Mouse (Mus musculus): ENCODE data around the gene Pomgnt2. TPM values are rescaled to one million over a fixed set of nuclear protein-coding genes. Genes with fewer than 3 reads are reported as not detected.

The Pomgnt2 gene
- polyA plus RNA-seq, 1 experiment from 2014 or later, result 20.5 TPM

DNA sequence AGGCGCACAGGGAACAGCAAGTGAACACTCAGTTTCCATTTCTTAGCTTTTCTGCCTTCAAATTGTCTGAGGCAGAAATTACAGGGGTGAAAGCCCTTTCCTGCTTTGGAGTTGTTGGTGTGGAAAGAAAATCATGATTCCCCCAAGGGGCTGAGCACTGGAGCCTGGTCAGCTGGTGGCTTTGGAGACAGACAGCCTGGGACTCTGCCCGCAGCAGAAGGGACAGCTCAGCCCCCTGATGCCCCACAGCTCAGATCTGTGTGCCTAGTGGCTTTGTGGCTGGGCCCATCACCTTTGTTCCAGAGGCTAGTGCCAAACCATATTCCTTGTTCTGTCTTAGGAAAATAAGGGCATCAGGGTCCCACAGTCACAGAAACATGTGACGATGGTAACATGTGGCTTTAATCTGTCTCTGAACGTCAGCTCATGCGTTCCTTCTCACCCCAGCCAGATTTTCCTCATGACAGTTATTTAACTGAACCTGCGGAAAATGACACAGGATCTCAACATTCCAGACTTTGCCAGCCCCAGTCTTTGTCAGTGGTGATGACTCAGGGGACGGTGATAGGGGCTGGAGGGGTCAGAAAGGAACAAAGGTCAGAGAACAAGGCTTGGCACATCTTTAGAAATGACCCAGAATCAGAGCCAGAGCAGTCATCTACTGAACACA is 36.8 kb downstream of the Pomgnt2 start:
- Histone ChIP-seq H3K4me2 (no peak overlapping the region), H3K27me3 (no peaks in the 10 kb centered on the region), H3K9me3 (no peaks in the 10 kb centered on the region), H3K4me1 (peaks cover 15% of the 10 kb centered on the region), H3K9ac (no peak overlapping the region), H3K27ac (peak overlapping the region; percentile 67), H3K4me3 (no peak overlapping the region), H3K36me3 (0 out of 2 replicates have a peak, but pooled peaks cover 3% of the 10 kb centered on the region)
- no peak for ATAC-seq (ENCODE audit: insufficient number of reproducible peaks, low FRiP score, low TSS enrichment, low read depth)
- WGBS, result 29% methylated on average over 7 of the region's 7 CpGs

DNA sequence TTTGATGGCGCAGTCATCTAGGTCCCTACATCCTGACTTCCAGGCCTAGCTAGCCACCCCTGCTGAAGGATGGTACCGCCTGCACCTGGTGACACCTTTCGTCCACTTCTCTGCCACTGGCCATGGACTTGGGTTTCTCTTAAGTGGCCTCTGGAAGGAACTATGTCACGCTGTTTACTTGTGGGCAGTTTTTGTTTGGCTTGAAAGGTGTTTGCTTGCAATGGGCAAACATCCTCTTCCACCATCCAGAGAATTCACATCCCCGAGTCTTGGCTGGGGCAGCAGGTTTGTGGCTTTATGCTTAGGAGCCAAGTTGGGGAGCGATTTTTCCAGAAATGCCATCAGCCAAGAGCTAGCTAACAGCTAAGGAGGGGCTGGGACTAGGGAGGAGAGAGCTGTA is 44.3 kb downstream of the Pomgnt2 start:
- Histone ChIP-seq H3K27ac (peak overlapping the region; percentile 87), H3K9me3 (no peaks in the 10 kb centered on the region)
- 73% methylated on average over 6 of the region's 6 CpGs for WGBS

DNA sequence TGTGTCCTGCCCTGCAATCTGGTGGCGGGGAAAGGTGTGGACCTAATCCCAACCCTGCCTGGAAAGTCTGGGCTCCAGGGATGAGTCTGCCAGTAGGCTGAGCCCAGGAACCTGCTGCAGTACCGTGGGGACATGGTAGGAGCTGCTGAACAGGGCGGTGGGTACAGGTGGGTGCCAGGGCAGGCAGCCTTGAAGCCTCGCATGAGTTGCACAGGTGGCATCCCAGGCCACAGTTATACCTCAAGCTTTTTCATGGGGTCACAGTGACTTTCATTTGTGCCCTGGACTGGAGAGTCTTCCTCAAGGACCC is 45.8 kb downstream of the Pomgnt2 start:
- H3K27ac ChIP-seq, result peak overlapping the region; percentile 87
- no peaks in the 10 kb centered on the region for H3K27me3 ChIP-seq
- H3K9ac ChIP-seq, result peak overlapping the region; percentile 34
- H3K4me1 ChIP-seq, result peaks cover 42% of the 10 kb centered on the region
- H3K36me3 ChIP-seq, result no peaks in the 10 kb centered on the region
- 32% methylated on average over 4 of the region's 4 CpGs for WGBS
- peak overlapping the region; percentile 41 for H3K4me3 ChIP-seq
- H3K9me3 ChIP-seq, result no peaks in the 10 kb centered on the region
- peak; percentile 37; the same call in 1 of the 2 replicates for ATAC-seq (ENCODE audit: insufficient number of reproducible peaks, low FRiP score, low TSS enrichment, low read depth)
- H3K4me2 ChIP-seq, result peak overlapping the region; percentile 53

More for the DNA sequence above, 44.3 kb downstream of the Pomgnt2 start:
- Histone ChIP-seq H3K4me2 (no peak overlapping the region), H3K4me1 (peaks cover 44% of the 10 kb centered on the region), H3K27me3 (no peaks in the 10 kb centered on the region), H3K9ac (no peak overlapping the region), H3K36me3 (no peaks in the 10 kb centered on the region), H3K4me3 (no peak overlapping the region)
- no peak for ATAC-seq (ENCODE audit: insufficient number of reproducible peaks, low FRiP score, low TSS enrichment, low read depth)

DNA sequence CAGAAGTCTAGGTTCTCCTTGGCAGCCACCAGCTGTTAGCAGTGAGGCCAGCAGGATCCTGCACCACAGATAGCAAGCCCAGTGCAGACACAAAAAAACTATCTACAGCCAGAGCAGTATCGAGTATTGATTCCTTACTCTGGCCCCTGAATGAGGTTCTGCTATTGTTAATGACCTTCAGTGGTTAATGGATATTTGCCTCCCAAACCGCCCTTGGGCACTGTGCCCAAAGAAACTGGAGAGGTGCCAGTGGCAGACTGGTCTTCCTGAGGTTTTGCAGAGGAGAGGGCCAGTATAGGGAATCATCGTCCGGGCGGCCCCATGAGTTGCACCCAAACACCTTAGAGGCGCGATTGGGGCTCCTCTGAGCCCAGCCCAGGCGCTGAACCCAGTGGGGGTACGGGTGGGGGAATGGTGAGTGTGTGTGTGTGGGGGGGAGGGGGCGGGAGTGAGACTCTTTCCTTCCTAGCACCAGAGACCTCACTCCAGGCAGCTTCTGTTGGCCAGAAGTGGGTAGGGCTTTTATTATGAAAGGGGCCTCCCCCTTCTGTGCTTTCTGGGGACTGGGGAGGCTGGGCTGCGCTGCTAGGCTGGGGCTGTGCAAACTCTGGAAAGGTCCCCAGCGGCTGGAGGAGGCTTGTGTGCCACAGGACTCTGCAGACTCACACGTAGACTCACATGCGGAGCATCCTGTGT is 46.3 kb downstream of the Pomgnt2 start, which contains the start of gene Fam198a:
Fam198a (plus strand) TSS at position 571 of the 696 bp plus-strand sequence.
- Histone ChIP-seq H3K27ac (peak within 1 kb of the TSS; percentile 87), H3K4me3 (peak within 1 kb of the TSS; percentile 41), H3K4me2 (peak within 1 kb of the TSS; percentile 53), H3K9me3 (no peaks in the 10 kb centered on the region), H3K4me1 (peaks cover 42% of the 10 kb centered on the region), H3K36me3 (no peaks in the 10 kb centered on the region), H3K27me3 (no peaks in the 10 kb centered on the region), H3K9ac (peak within 1 kb of the TSS; percentile 34)
- peak; percentile 91 for ATAC-seq (ENCODE audit: insufficient number of reproducible peaks, low FRiP score, low TSS enrichment, low read depth)
- WGBS, result 4% methylated on average over 14 of the region's 14 CpGs

DNA sequence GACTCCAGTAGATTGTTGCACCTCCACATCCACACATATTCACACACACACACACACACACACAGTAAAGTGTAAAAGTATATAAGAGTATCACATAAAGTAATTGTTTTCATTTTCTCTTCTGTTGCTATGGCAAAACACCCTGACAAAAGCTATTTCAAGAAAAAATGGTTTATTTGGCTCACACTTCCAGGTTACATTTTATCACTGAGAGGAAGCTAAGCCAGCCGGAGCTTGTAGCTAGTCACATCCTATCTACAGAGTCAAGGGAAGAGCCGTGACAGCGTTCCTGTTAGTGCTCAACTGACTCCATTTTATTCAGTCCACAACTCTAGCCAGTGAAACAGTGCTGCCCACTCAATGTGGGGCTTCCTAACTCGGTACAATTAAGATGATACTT is 48.5 kb downstream of the Pomgnt2 start:
- H3K9me3 ChIP-seq, result no peaks in the 10 kb centered on the region
- no peak overlapping the region for H3K4me2 ChIP-seq
- WGBS, result 67% methylated on average over 4 of the region's 4 CpGs
- H3K4me1 ChIP-seq, result peaks cover 35% of the 10 kb centered on the region
- no peaks in the 10 kb centered on the region for H3K36me3 ChIP-seq
- H3K9ac ChIP-seq, result no peak overlapping the region
- ATAC-seq (ENCODE audit: insufficient number of reproducible peaks, low FRiP score, low TSS enrichment, low read depth), result no peak
- no peak overlapping the region for H3K27ac ChIP-seq
- H3K27me3 ChIP-seq, result no peaks in the 10 kb centered on the region
- H3K4me3 ChIP-seq, result no peak overlapping the region

DNA sequence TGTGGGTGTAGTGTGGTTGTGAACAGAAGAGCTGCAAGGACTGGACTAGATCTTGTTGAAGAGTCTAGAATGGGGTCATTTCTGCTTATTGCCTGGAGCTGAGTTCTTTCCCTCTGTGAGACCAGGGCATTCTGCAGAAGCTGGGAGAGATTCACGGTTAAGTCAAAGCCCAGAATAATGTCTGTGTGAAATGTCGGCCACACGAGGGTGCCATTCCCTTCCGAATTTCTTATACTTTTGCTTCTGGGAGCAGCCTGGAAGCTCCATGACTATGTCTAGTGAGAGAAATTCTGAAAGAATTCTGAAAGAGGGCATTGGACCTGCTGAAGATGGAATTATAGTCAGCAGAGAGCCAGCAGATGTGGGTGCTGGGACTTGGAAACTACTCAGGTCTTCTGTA is 49.1 kb downstream of the Pomgnt2 start:
- ATAC-seq (ENCODE audit: insufficient number of reproducible peaks, low FRiP score, low TSS enrichment, low read depth), result no peak
- Histone ChIP-seq H3K27ac (no peak overlapping the region), H3K4me3 (no peak overlapping the region), H3K4me1 (peaks cover 31% of the 10 kb centered on the region), H3K9ac (no peak overlapping the region), H3K9me3 (no peaks in the 10 kb centered on the region), H3K36me3 (no peaks in the 10 kb centered on the region), H3K27me3 (no peaks in the 10 kb centered on the region), H3K4me2 (no peak overlapping the region)
- 9% methylated on average over 4 of the region's 4 CpGs for WGBS

DNA sequence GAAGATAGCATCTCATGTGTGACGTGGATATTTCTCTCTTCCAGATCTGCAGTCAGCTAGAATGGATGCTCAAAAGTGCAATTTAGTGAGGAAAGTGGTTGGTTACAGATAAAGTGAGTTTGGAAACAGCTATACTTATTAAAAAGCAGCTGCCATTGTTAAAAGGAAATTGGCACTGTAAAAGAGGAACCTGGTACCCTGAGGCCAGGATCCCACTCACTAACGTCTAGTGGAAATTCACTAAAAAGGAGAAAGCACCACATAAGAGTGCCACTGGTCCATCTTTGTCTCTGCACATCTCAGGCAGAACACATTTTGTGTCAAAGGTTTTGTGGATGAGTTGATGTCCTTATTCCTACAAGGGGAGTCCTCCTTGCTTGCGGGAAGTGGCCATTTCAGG is 53.3 kb downstream of the Pomgnt2 start:
- no peaks in the 10 kb centered on the region for H3K27me3 ChIP-seq
- no peak overlapping the region for H3K4me2 ChIP-seq
- no peaks in the 10 kb centered on the region for H3K9me3 ChIP-seq
- H3K4me1 ChIP-seq, result peaks cover 4% of the 10 kb centered on the region; the same call in 1 of the 2 replicates
- ATAC-seq (ENCODE audit: insufficient number of reproducible peaks, low FRiP score, low TSS enrichment, low read depth), result no peak
- H3K27ac ChIP-seq, result no peak overlapping the region
- H3K4me3 ChIP-seq, result no peak overlapping the region
- no peak overlapping the region for H3K9ac ChIP-seq
- H3K36me3 ChIP-seq, result no peaks in the 10 kb centered on the region
- 66% methylated on average over 3 of the region's 3 CpGs for WGBS

DNA sequence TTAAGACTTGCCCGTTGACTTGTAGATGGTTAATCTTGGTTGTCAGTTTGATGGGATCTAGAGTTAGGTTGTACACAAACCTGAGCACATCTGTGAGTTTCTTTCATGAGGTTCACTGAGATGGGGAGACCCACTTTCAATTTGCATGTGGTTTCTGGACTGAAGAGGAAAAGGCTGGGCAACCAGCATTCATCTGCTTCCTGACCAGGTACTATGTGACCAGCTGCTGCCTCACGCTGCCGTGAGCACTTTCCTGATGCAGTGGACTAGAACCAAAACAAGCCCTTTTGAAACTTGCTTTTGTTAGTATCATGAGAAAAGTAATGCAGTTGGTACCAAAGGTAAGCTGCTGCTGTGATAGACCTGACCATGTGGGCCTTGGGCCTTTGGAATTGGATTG is 53.9 kb downstream of the Pomgnt2 start:
- 83% methylated on average over 3 of the region's 3 CpGs for WGBS
- no peak overlapping the region for H3K27ac ChIP-seq
- H3K4me1 ChIP-seq, result peaks cover 1% of the 10 kb centered on the region; the same call in 1 of the 2 replicates
- H3K4me2 ChIP-seq, result no peak overlapping the region
- H3K9ac ChIP-seq, result no peak overlapping the region
- no peaks in the 10 kb centered on the region for H3K9me3 ChIP-seq
- no peak overlapping the region for H3K4me3 ChIP-seq
- no peaks in the 10 kb centered on the region for H3K27me3 ChIP-seq
- H3K36me3 ChIP-seq, result no peaks in the 10 kb centered on the region
- ATAC-seq (ENCODE audit: insufficient number of reproducible peaks, low FRiP score, low TSS enrichment, low read depth), result no peak

DNA sequence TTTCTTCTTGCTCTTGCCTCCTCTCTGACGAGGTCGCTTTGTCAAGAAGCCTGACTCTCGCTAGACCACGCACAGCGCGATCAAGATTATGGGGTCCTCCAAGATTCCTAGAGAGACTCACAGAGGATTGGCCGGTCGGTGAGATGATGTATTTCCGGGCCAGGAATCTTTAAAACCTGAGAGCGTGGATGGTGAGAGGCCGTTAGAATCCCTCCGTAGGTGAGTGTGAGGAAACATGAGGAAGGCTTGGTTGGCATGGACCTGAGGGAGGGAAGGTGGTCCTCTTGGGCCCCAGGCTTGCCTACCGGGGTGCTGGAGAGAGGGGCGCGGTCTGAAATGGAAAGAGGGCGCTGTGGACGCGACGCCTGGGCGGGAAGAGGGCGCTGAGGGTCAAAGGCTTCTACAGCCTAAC is 59.0 kb downstream of the Pomgnt2 start:
- H3K4me2 ChIP-seq, result peak overlapping the region; percentile 39
- no peak overlapping the region for H3K27ac ChIP-seq
- ATAC-seq (ENCODE audit: insufficient number of reproducible peaks, low FRiP score, low TSS enrichment, low read depth), result peak; percentile 35; the same call in 1 of the 2 replicates
- H3K36me3 ChIP-seq, result no peaks in the 10 kb centered on the region
- WGBS, result 53% methylated on average over 21 of the region's 21 CpGs
- 0 out of 2 replicates have a peak, but pooled peaks cover 5% of the 10 kb centered on the region for H3K4me1 ChIP-seq
- peak overlapping the region; percentile 47 for H3K4me3 ChIP-seq
- H3K9me3 ChIP-seq, result no peaks in the 10 kb centered on the region
- no peaks in the 10 kb centered on the region for H3K27me3 ChIP-seq
- peak overlapping the region; percentile 54; the same call in 1 of the 2 replicates for H3K9ac ChIP-seq

DNA sequence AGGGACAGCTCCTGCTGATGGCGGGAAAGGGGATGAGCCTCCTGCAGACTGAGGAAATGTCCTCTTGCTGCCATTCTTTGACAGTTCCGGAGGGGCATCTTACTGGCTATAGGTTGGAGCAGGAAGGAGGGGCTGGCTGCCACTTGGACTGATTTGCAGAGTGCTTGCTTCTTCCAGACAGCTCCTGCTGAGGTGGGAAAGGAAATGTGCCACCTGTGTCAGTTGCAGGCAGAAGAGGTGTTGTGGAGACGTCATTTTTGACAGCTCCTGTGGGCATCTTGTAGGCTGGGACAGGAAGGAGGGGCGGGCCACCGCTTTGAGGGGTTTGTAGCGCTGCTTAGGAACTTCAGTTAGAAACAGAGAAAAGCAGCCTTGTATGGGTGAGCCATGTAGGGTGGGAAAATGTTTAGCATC is 59.5 kb downstream of the Pomgnt2 start:
- no peaks in the 10 kb centered on the region for H3K9me3 ChIP-seq
- ATAC-seq (ENCODE audit: insufficient number of reproducible peaks, low FRiP score, low TSS enrichment, low read depth), result peak; percentile 30; the same call in 1 of the 2 replicates
- H3K4me2 ChIP-seq, result peak overlapping the region; percentile 39
- H3K27ac ChIP-seq, result no peak overlapping the region
- no peaks in the 10 kb centered on the region for H3K36me3 ChIP-seq
- WGBS, result 61% methylated on average over 6 of the region's 6 CpGs
- H3K4me3 ChIP-seq, result peak overlapping the region; percentile 47
- 0 out of 2 replicates have a peak, but pooled peaks cover 5% of the 10 kb centered on the region for H3K4me1 ChIP-seq
- no peaks in the 10 kb centered on the region for H3K27me3 ChIP-seq
- peak overlapping the region; percentile 54; the same call in 1 of the 2 replicates for H3K9ac ChIP-seq

DNA sequence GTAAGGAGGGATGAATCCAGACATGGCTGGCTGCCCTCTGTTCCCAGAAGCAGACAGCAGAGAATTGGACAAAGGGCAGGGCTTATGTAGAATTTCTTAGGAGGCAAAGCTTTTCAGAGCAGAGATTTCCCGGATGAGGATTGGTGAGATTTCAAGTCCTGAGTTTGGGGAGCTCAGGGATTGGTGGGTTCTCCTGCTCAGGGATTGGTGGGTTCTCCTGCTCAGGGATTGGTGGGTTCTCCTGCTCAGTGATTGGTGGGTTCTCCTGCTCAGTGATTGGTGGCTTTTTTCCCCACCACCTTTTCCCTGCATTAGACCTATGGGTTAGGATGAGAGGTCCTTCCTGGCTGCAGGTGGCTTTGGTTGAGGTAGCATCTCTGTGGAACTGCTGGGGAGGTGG is 60.0 kb downstream of the Pomgnt2 start:
- no peak for ATAC-seq (ENCODE audit: insufficient number of reproducible peaks, low FRiP score, low TSS enrichment, low read depth)
- H3K36me3 ChIP-seq, result no peaks in the 10 kb centered on the region
- no peak overlapping the region for H3K27ac ChIP-seq
- WGBS, result 85% methylated on average over 1 of the region's 1 CpGs
- H3K4me1 ChIP-seq, result 0 out of 2 replicates have a peak, but pooled peaks cover 5% of the 10 kb centered on the region
- H3K4me2 ChIP-seq, result peak overlapping the region; percentile 39; the same call in 1 of the 2 replicates
- peak overlapping the region; percentile 47; the same call in 1 of the 2 replicates for H3K4me3 ChIP-seq
- H3K9me3 ChIP-seq, result no peaks in the 10 kb centered on the region; the same call in 1 of the 2 replicates
- H3K9ac ChIP-seq, result no peak overlapping the region
- H3K27me3 ChIP-seq, result no peaks in the 10 kb centered on the region

DNA sequence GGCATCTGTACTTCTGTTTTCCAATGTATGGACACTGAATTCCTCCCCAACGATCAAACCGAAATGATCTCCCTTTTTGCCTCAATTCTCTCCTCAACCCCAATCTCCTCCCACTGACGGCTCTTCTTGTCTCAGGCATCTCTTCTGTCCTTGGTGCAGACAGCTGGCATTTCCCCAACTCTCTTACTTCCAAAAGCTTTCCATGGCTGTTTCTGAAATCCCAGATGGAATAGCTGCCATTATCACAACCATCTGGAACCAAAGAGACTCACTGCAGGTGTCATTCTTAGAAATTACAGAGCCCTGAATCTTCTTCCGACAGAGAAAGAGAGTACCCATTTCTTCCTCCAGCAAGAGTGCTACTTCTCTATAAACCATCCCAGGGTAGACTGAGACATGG is 62.1 kb downstream of the Pomgnt2 start:
- ATAC-seq (ENCODE audit: insufficient number of reproducible peaks, low FRiP score, low TSS enrichment, low read depth), result no peak
- Histone ChIP-seq H3K9me3 (no peaks in the 10 kb centered on the region; the same call in 1 of the 2 replicates), H3K27me3 (no peaks in the 10 kb centered on the region), H3K27ac (no peak overlapping the region), H3K4me1 (0 out of 2 replicates have a peak, but pooled peaks cover 5% of the 10 kb centered on the region), H3K36me3 (no peaks in the 10 kb centered on the region), H3K9ac (no peak overlapping the region), H3K4me2 (no peak overlapping the region), H3K4me3 (no peak overlapping the region)
- 85% methylated on average over 4 of the region's 4 CpGs for WGBS

Measured in limb, embryonic 15.5 days (tissue).